ENCODE assay signal across 15 mouse cellular contexts in the genomic region with DNA sequence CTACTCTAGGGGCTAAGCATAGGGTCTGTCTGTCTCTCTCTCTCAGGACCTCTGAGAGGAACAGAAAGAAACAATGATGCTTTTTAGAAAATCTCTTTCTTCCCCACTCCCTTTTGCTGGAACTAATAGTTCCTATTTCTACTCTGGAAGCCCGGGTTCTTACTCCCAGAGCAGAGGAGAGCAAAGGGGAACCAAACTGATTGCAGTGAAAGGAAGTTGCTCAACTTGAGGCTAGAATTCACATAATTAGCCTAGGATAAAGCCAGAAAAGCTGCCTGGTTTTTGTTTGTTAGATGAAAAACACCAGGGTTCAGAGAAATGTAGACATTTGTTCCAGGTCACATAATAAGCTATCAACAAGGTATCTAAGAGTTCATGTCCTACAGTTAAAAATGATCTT. TPM values are rescaled to one million over a fixed set of nuclear protein-coding genes. Genes with fewer than 3 reads are reported as not detected.
A peak's percentile ranks its signal among the peaks of the same experiment; 100 is the strongest.
DNase-seq lines count a peak whose midpoint lies in the region; TF ChIP-seq lines count a peak whose summit lies in the region.
"Had no signal": no experiment of that assay in that cellular context is flagged by ENCODE, and none has a peak within 500 bp of the region (broad histone marks: within the 10 kb centered on the region; RNA-seq: fewer than 3 reads in every experiment).

No protein-coding gene starts in this region.

- no peak for TF ChIP-seq CTCF in testis, adult 2 months (IDR thresholded peaks at IDR 0.05; ENCODE audit: control insufficient read depth, insufficient read depth, insufficient replicate concordance, low read depth, low read length)
- no peak for TF ChIP-seq CTCF in bone marrow macrophage, adult 2 months (IDR thresholded peaks at IDR 0.05; ENCODE audit: low read depth, low read length)

- no peak overlapping the region for H3K4me3 ChIP-seq in testis, adult 2 months (ENCODE audit: control insufficient read depth, low read depth, low read length)
- H3K4me3 ChIP-seq in bone marrow macrophage, adult 2 months (ENCODE audit: insufficient read depth, low read length), result peak overlapping the region; percentile 74; the same call in 1 of the 2 replicates
- no peak overlapping the region for H3K4me3 ChIP-seq in macrophage (ENCODE audit: inconsistent target)
- no peak overlapping the region for H3K4me3 ChIP-seq in forebrain, embryonic 10.5 days
- H3K4me3 ChIP-seq: embryonic facial prominence, embryonic 15.5 days; hindbrain, embryonic 10.5 days; limb, embryonic 10.5 days had no signal

- no peaks in the 10 kb centered on the region for H3K27me3 ChIP-seq in testis, adult 2 months (ENCODE audit: control insufficient read depth, insufficient read depth, low read length)
- H3K27me3 ChIP-seq in forebrain, embryonic 10.5 days (ENCODE audit: poor library complexity, severe bottlenecking), result no peaks in the 10 kb centered on the region
- H3K27me3 ChIP-seq: embryonic facial prominence, embryonic 15.5 days had no signal

- H3K36me3 ChIP-seq in testis, adult 2 months (ENCODE audit: control insufficient read depth, insufficient read depth, low read length), result no peaks in the 10 kb centered on the region
- H3K36me3 ChIP-seq in macrophage (ENCODE audit: inconsistent target), result no peaks in the 10 kb centered on the region
- no peaks in the 10 kb centered on the region for H3K36me3 ChIP-seq in forebrain, embryonic 10.5 days (replicated peaks)
- H3K36me3 ChIP-seq: embryonic facial prominence, embryonic 15.5 days; limb, embryonic 10.5 days had no signal

- peak overlapping the region; percentile 13; the same call in 1 of the 2 replicates for H3K27ac ChIP-seq in testis, adult 2 months (ENCODE audit: control insufficient read depth, insufficient read depth, low read depth, low read length)
- peak overlapping the region; percentile 97 for H3K27ac ChIP-seq in bone marrow macrophage, adult 2 months (ENCODE audit: insufficient read depth, low read depth, low read length)
- peak overlapping the region; percentile 95 for H3K27ac ChIP-seq in macrophage
- no peak overlapping the region for H3K27ac ChIP-seq in forebrain, embryonic 10.5 days
- H3K27ac ChIP-seq: embryonic facial prominence, embryonic 15.5 days; hindbrain, embryonic 10.5 days; limb, embryonic 10.5 days had no signal

- no peak for DNase-seq in testis, postnatal 14 days (ENCODE audit: low spot score)
- no peak for DNase-seq in right cerebral cortex, adult 18-20 months
- DNase-seq in forebrain, embryonic 10.5 days (ENCODE audit: extremely low spot score, low spot score), result no peak
- DNase-seq in kidney, postnatal 36 days, result no peak
- DNase-seq: adrenal gland, adult 2 months; cerebellum, adult 8-10 months; gastrocnemius, postnatal 14 days; kidney, adult 9 months; thymus, postnatal 14 days had no signal

- peaks cover 66% of the 10 kb centered on the region for H3K79me2 ChIP-seq in macrophage (ENCODE audit: inconsistent target)

- WGBS in macrophage (ENCODE audit: missing documents), result 0% methylated on average over 1 of the region's 1 CpGs
- whole genome bisulfite sequencing in forebrain, embryonic 10.5 days, result 89% methylated on average over 1 of the region's 1 CpGs

- peaks cover 4% of the 10 kb centered on the region for H3K4me1 ChIP-seq in testis, adult 2 months (ENCODE audit: control insufficient read depth, insufficient read depth, low read length)
- H3K4me1 ChIP-seq in bone marrow macrophage, adult 2 months (ENCODE audit: control insufficient read depth, insufficient read depth, low read length), result peaks cover 25% of the 10 kb centered on the region
- peaks cover 10% of the 10 kb centered on the region for H3K4me1 ChIP-seq in forebrain, embryonic 10.5 days
- H3K4me1 ChIP-seq: embryonic facial prominence, embryonic 15.5 days; limb, embryonic 10.5 days had no signal

- TF ChIP-seq POLR2A in testis, adult 2 months (IDR thresholded peaks at IDR 0.05; ENCODE audit: control insufficient read depth, low read depth, low read length), result no peak
- no peak for TF ChIP-seq POLR2A in bone marrow macrophage, adult 2 months (IDR thresholded peaks at IDR 0.05; ENCODE audit: borderline replicate concordance, low read depth, low read length)

- H3K9me3 ChIP-seq in forebrain, embryonic 10.5 days, result no peaks in the 10 kb centered on the region
- H3K9me3 ChIP-seq: embryonic facial prominence, embryonic 15.5 days; hindbrain, embryonic 10.5 days; limb, embryonic 10.5 days had no signal

RNA-seq across cellular contexts. Expression of a gene that starts 2.7 kb away (rescaled TPM):
- 6.9 and 7.7 TPM in 2 replicates for polyA plus RNA-seq in testis, adult 2 months (2012; rRNA removed)
- 156 and 180 TPM in 2 replicates for polyA plus RNA-seq in bone marrow macrophage, adult 2 months (2012; ENCODE audit: insufficient read depth, insufficient read length, missing spikeins)
- total RNA-seq in macrophage (2018; cell fraction: chromatin; rRNA removed), result 10 to 100 TPM in 24 of 26 experiments, 1 to 10 TPM in 2; 6.6 to 78.3 (median 39.9) TPM
- 100 to 1,000 TPM; 105 to 169 (median 147) TPM for total RNA-seq in macrophage (2018; cell fraction: cytosol; rRNA removed)
- 100 to 1,000 TPM in 4 of 26 experiments, 10 to 100 TPM in 22; 34.6 to 133 (median 74.9) TPM for total RNA-seq in macrophage (2018; cell fraction: nucleus; rRNA removed)
- 140 to 235 TPM (median 171 TPM) in 3 replicates for polyA plus RNA-seq in macrophage (2018)
- polyA plus RNA-seq in forebrain, embryonic 10.5 days (2016; fragmentation: Nextera tagmentation; extraction: Ambion mirVana), result 53.5 and 55.3 TPM in 2 replicates

RNA-seq across cellular contexts. Expression of a gene that starts 33.2 kb away (rescaled TPM):
- 2.1 and 2.9 TPM in 2 replicates for polyA plus RNA-seq in testis, adult 2 months (2012; rRNA removed)
- 28.4 and 34.5 TPM in 2 replicates for polyA plus RNA-seq in bone marrow macrophage, adult 2 months (2012; ENCODE audit: insufficient read depth, insufficient read length, missing spikeins)
- total RNA-seq in macrophage (2018; cell fraction: chromatin; rRNA removed), result 100 to 1,000 TPM in 2 of 26 experiments, 10 to 100 TPM in 24; 31.2 to 112 (median 66.7) TPM
- 10 to 100 TPM; 20.0 to 36.1 (median 29.3) TPM for total RNA-seq in macrophage (2018; cell fraction: cytosol; rRNA removed)
- 10 to 100 TPM; 20.7 to 57.8 (median 37.0) TPM for total RNA-seq in macrophage (2018; cell fraction: nucleus; rRNA removed)
- polyA plus RNA-seq in macrophage (2018), result 21.1 to 27.6 TPM (median 22.4 TPM) in 3 replicates
- 18.9 and 20.9 TPM in 2 replicates for polyA plus RNA-seq in forebrain, embryonic 10.5 days (2016; fragmentation: Nextera tagmentation; extraction: Ambion mirVana)

RNA-seq across cellular contexts. Expression of a gene that starts 33.2 kb away (rescaled TPM):
- polyA plus RNA-seq in testis, adult 2 months (2012; rRNA removed), result 5.6 and 6.5 TPM in 2 replicates
- 22.2 and 26.8 TPM in 2 replicates for polyA plus RNA-seq in bone marrow macrophage, adult 2 months (2012; ENCODE audit: insufficient read depth, insufficient read length, missing spikeins)
- total RNA-seq in macrophage (2018; cell fraction: chromatin; rRNA removed), result 10 to 100 TPM in 18 of 26 experiments, 1 to 10 TPM in 8; 2.7 to 69.2 (median 17.0) TPM
- 10 to 100 TPM; 20.4 to 33.5 (median 26.1) TPM for total RNA-seq in macrophage (2018; cell fraction: cytosol; rRNA removed)
- total RNA-seq in macrophage (2018; cell fraction: nucleus; rRNA removed), result 10 to 100 TPM in 25 of 26 experiments, 1 to 10 TPM in 1; 7.9 to 40.5 (median 24.2) TPM
- 24.1 to 37.8 TPM (median 27.4 TPM) in 3 replicates for polyA plus RNA-seq in macrophage (2018)
- 22.8 and 23.7 TPM in 2 replicates for polyA plus RNA-seq in forebrain, embryonic 10.5 days (2016; fragmentation: Nextera tagmentation; extraction: Ambion mirVana)

RNA-seq across cellular contexts. Expression of a gene that starts 53.1 kb away (rescaled TPM):
- 6.2 and 9.0 TPM in 2 replicates for polyA plus RNA-seq in testis, adult 2 months (2012; rRNA removed)
- polyA plus RNA-seq in bone marrow macrophage, adult 2 months (2012; ENCODE audit: insufficient read depth, insufficient read length, missing spikeins), result 13.5 and 15.2 TPM in 2 replicates
- total RNA-seq in macrophage (2018; cell fraction: chromatin; rRNA removed), result 1 to 10 TPM in 22 of 26 experiments, under 1 TPM in 4; 0.41 to 5.8 (median 2.0) TPM
- 10 to 100 TPM; 14.8 to 28.8 (median 18.8) TPM for total RNA-seq in macrophage (2018; cell fraction: cytosol; rRNA removed)
- 10 to 100 TPM in 14 of 26 experiments, 1 to 10 TPM in 12; 2.7 to 19.3 (median 10.7) TPM for total RNA-seq in macrophage (2018; cell fraction: nucleus; rRNA removed)
- 25.6 to 29.5 TPM (median 27.5 TPM) in 3 replicates for polyA plus RNA-seq in macrophage (2018)
- polyA plus RNA-seq in forebrain, embryonic 10.5 days (2016; fragmentation: Nextera tagmentation; extraction: Ambion mirVana), result 10.6 and 12.5 TPM in 2 replicates

RNA-seq across cellular contexts. Expression of a gene that starts 53.2 kb away (rescaled TPM):
- 11.5 and 13.2 TPM in 2 replicates for polyA plus RNA-seq in testis, adult 2 months (2012; rRNA removed)
- 20.5 and 23.7 TPM in 2 replicates for polyA plus RNA-seq in bone marrow macrophage, adult 2 months (2012; ENCODE audit: insufficient read depth, insufficient read length, missing spikeins)
- 10 to 100 TPM in 20 of 26 experiments, 1 to 10 TPM in 6; 2.6 to 34.5 (median 16.5) TPM for total RNA-seq in macrophage (2018; cell fraction: chromatin; rRNA removed)
- total RNA-seq in macrophage (2018; cell fraction: cytosol; rRNA removed), result 10 to 100 TPM in 22 of 26 experiments, 1 to 10 TPM in 4; 9.1 to 21.2 (median 12.5) TPM
- 10 to 100 TPM in 19 of 26 experiments, 1 to 10 TPM in 7; 4.3 to 33.9 (median 18.6) TPM for total RNA-seq in macrophage (2018; cell fraction: nucleus; rRNA removed)
- 17.1 to 29.5 TPM (median 25.0 TPM) in 3 replicates for polyA plus RNA-seq in macrophage (2018)
- 64.3 and 67.3 TPM in 2 replicates for polyA plus RNA-seq in forebrain, embryonic 10.5 days (2016; fragmentation: Nextera tagmentation; extraction: Ambion mirVana)
